Mouse (Mus musculus): ENCODE results near the gene Pla2g5. TPM values are rescaled to one million over a fixed set of nuclear protein-coding genes. Genes with fewer than 3 reads are reported as not detected.
"Not testable (repeated sequence)": the region's sequence is repeated elsewhere in the genome, so short reads cannot be mapped to it uniquely, and the experiment has no call there.

Gene Pla2g5
- polyA plus RNA-seq, 1 experiment from 2014 or later: 0.47 TPM

DNA sequence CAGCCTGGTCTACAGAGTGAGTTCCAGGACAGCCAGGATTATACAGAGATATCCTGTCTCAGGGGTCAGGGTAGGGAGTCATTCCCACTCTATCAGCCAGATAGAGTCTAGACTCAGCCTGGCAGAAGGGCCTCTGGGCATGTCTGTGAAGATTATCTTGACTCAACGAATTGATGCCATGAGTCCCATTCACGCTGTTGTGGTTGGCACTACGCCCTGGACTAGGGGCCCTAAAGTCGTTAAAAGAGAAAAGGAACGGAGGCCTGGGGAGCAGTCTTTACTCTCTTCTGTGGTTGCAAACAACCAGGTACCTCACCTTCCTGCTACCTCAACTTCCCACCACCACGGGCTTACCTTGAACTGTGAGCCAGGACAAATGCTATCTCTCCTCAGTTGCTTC, 23.5 kb downstream of the Pla2g5 start:
- WGBS (ENCODE audit: missing documents): 92% methylated on average over 5 of the region's 6 CpGs
- no peaks in the 10 kb centered on the region for H3K79me2 ChIP-seq (ENCODE audit: inconsistent target)

DNA sequence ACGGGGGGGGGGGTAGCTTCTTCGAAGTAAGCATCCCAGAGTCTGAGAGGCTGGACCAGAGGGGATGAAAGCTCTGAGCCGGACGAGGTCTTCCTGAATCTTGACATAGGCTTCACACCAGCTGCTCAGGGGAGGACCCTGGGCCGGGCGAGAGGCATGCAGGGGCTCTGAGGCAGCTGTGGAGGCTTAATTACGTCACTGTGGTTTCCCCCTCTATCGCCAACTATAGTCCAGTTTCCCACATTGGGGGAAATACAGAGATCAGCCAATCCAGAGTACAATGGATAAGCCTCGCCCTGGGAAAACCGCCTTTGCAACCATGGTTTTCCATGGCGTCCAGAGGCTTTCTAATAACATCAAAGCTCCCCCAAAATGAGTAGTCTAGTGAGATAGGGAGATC, 36.1 kb downstream of the Pla2g5 start:
- H3K79me2 ChIP-seq (ENCODE audit: inconsistent target): no peaks in the 10 kb centered on the region
- WGBS (ENCODE audit: missing documents): 30% methylated on average over 11 of the region's 11 CpGs
- no peak overlapping the region for H3K27ac ChIP-seq
- no peaks in the 10 kb centered on the region for H3K36me3 ChIP-seq (ENCODE audit: inconsistent target)
- no peak overlapping the region for H3K4me3 ChIP-seq (ENCODE audit: inconsistent target)

More for the DNA sequence above, 23.5 kb downstream of the Pla2g5 start:
- Histone ChIP-seq H3K27ac (no peak overlapping the region), H3K4me3 (ENCODE audit: inconsistent target) (no peak overlapping the region), H3K36me3 (ENCODE audit: inconsistent target) (no peaks in the 10 kb centered on the region)

GRCm38 (mm10) chr4:138825751-138826567, 37.3 kb downstream of the Pla2g5 start:
- Histone ChIP-seq H3K27ac (no peak overlapping the region), H3K36me3 (ENCODE audit: inconsistent target) (no peaks in the 10 kb centered on the region), H3K79me2 (ENCODE audit: inconsistent target) (no peaks in the 10 kb centered on the region), H3K4me3 (ENCODE audit: inconsistent target) (no peak overlapping the region)
- WGBS (ENCODE audit: missing documents): 33% methylated on average over 17 of the region's 18 CpGs

GRCm38 (mm10) chr4:138824660-138825059, 38.6 kb downstream of the Pla2g5 start:
- no peaks in the 10 kb centered on the region for H3K79me2 ChIP-seq (ENCODE audit: inconsistent target)
- H3K4me3 ChIP-seq (ENCODE audit: inconsistent target): no peak overlapping the region
- 78% methylated on average over 2 of the region's 2 CpGs for WGBS (ENCODE audit: missing documents)
- no peak overlapping the region for H3K27ac ChIP-seq
- no peaks in the 10 kb centered on the region for H3K36me3 ChIP-seq (ENCODE audit: inconsistent target)

DNA sequence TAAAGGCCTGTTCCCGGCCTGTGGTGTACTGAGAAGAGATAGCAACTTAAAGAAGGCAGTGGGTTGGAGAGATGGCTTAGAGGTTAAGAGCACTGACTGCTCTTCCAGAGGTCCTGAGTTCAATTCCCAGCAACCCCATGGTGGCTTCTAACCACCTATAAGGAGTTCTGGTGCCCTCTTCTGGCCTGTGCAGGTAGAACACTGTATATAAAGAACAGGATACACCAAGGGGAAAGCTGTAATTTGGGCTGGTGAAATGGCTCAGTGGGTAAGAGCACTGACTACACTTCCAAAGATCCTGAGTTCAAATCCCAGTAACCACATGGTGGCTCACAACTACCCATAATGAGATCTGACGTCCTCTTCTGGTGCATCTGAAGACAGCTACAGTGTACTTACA, 39.1 kb downstream of the Pla2g5 start:
- not testable (repeated sequence) for H3K36me3 ChIP-seq (ENCODE audit: inconsistent target); H3K4me3 ChIP-seq (ENCODE audit: inconsistent target); H3K79me2 ChIP-seq (ENCODE audit: inconsistent target); H3K27ac ChIP-seq
- 79% methylated on average over 2 of the region's 2 CpGs for WGBS (ENCODE audit: missing documents)

GRCm38 (mm10) chr4:138821036-138821435, 42.2 kb downstream of the Pla2g5 start:
- Histone ChIP-seq H3K36me3 (ENCODE audit: inconsistent target) (no peaks in the 10 kb centered on the region), H3K27ac (no peak overlapping the region), H3K4me3 (ENCODE audit: inconsistent target) (no peak overlapping the region), H3K79me2 (ENCODE audit: inconsistent target) (no peaks in the 10 kb centered on the region)
- WGBS (ENCODE audit: missing documents): 100% methylated on average over 2 of the region's 2 CpGs

GRCm38 (mm10) chr4:138819101-138819500, 44.2 kb downstream of the Pla2g5 start:
- H3K79me2 ChIP-seq (ENCODE audit: inconsistent target): no peaks in the 10 kb centered on the region
- H3K4me3 ChIP-seq (ENCODE audit: inconsistent target): no peak overlapping the region
- 67% methylated on average over 8 of the region's 8 CpGs for WGBS (ENCODE audit: missing documents)
- H3K27ac ChIP-seq: no peak overlapping the region
- H3K36me3 ChIP-seq (ENCODE audit: inconsistent target): no peaks in the 10 kb centered on the region

DNA sequence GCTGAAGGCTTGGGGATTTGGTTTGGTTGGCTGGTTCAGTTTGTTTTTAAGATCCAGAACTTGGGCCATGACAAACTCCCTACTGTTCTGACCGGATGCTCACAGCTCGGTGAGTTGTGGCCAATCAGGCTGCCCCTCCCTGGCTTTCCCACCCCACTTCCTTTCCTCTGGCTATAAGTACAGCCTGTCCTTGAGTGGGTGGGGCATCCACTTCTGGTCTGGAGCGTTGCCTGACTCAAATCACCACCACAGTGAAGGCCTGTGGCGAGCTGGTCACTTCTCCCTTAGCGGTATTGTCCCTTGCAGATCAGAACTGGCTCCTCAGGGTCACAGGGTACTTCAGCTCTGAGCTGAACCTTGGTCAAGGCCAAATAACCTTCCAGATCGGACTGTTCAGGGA, 45.5 kb downstream of the Pla2g5 start:
- no peaks in the 10 kb centered on the region for H3K36me3 ChIP-seq (ENCODE audit: inconsistent target)
- H3K79me2 ChIP-seq (ENCODE audit: inconsistent target): no peaks in the 10 kb centered on the region
- WGBS (ENCODE audit: missing documents): 60% methylated on average over 6 of the region's 6 CpGs
- no peak overlapping the region for H3K4me3 ChIP-seq (ENCODE audit: inconsistent target)
- no peak overlapping the region for H3K27ac ChIP-seq

DNA sequence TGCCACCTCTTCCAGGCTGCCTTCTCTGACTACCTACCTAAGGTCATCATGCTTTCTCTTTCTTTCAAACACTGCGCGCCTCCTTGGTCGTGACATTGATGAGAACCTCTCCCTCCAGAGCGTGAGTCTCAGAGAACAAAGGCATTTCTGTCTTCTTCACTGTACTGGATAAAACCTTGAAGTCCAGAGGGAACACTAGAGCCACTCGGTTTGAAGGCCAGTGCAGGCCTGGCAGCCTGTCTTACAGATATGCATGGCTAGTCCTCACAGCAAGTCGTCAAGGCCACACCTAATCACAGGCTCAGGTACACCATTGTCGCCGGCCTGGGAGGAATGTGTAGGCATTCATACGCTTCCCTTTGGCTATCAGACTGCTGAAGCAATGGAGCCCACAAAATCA, 47.1 kb downstream of the Pla2g5 start:
- H3K27ac ChIP-seq: no peak overlapping the region
- 92% methylated on average over 9 of the region's 9 CpGs for WGBS (ENCODE audit: missing documents)
- no peaks in the 10 kb centered on the region for H3K79me2 ChIP-seq (ENCODE audit: inconsistent target)
- H3K4me3 ChIP-seq (ENCODE audit: inconsistent target): no peak overlapping the region
- H3K36me3 ChIP-seq (ENCODE audit: inconsistent target): no peaks in the 10 kb centered on the region

- no peaks in the 10 kb centered on the region for H3K36me3 ChIP-seq (ENCODE audit: inconsistent target)
- H3K4me3 ChIP-seq (ENCODE audit: inconsistent target): no peak overlapping the region
- 18% methylated on average over 7 of the region's 7 CpGs for WGBS (ENCODE audit: missing documents)
- H3K79me2 ChIP-seq (ENCODE audit: inconsistent target): no peaks in the 10 kb centered on the region
- H3K27ac ChIP-seq: no peak overlapping the region
Observed at GRCm38 (mm10) chr4:138806920-138807541, 56.3 kb downstream of the Pla2g5 start.

DNA sequence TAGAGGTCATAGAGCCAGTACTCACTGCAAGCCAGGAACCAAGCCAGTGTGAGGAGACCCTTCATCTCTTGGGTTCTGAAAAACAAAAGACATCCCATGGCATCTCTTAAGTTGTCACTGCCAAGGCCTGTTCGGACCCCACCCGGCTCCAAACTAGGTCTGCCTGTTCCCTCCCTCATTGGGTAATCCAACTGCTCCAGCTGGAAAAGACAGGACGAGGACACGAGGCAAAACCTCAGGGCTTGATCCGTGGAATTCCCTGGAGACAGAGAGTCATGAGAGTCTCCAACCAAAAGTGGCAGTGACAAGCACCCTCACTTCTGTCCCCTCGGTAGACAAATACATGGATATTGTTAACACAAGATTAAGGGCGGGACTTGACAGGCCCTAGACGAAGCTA, 57.1 kb downstream of the Pla2g5 start:
- H3K4me3 ChIP-seq (ENCODE audit: inconsistent target): no peak overlapping the region
- H3K79me2 ChIP-seq (ENCODE audit: inconsistent target): no peaks in the 10 kb centered on the region
- H3K36me3 ChIP-seq (ENCODE audit: inconsistent target): no peaks in the 10 kb centered on the region
- H3K27ac ChIP-seq: no peak overlapping the region
- WGBS (ENCODE audit: missing documents): 92% methylated on average over 8 of the region's 8 CpGs

DNA sequence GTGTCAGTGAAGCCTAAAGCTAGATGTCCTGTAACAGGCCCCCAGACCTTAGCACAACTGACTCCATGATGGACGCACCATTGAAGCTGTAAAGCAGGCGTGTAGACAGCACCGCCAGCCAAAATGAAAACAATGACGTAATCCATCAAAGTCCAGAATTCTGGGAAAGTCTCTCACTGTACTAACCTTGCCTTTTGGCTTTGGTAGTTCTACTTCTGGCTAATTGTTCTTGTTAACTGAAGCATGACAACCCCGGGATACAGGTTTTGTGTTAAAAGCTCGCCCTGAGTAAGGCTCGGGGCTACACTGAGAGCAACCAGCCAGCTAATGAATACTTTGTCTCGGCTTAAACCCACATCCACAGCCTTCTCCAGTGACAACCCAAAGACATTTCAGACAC, 58.0 kb downstream of the Pla2g5 start:
- Histone ChIP-seq H3K79me2 (ENCODE audit: inconsistent target) (no peaks in the 10 kb centered on the region), H3K36me3 (ENCODE audit: inconsistent target) (no peaks in the 10 kb centered on the region), H3K4me3 (ENCODE audit: inconsistent target) (no peak overlapping the region), H3K27ac (no peak overlapping the region)
- WGBS (ENCODE audit: missing documents): 68% methylated on average over 8 of the region's 8 CpGs

DNA sequence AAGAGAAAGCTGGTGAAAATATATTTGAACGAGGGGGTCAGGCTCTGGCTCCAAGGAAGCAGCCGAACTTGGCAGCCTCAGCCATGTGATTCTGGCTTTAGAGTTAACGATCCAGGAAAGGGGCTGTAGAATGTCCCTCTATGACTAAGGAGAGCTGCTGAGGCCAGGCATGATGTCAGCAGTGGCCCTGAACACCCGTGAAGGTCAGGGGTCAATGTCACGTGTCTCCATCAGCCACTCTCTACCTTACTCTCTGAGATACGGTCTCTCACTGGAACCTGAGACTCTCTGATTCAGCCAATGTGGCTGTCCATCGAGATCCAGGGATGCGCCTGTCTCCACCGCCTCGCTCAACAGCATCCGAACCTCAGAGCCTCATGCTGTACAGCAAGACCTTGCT, 60.4 kb downstream of the Pla2g5 start:
- Histone ChIP-seq H3K4me3 (ENCODE audit: inconsistent target) (no peak overlapping the region), H3K27ac (no peak overlapping the region), H3K36me3 (ENCODE audit: inconsistent target) (no peaks in the 10 kb centered on the region), H3K79me2 (ENCODE audit: inconsistent target) (no peaks in the 10 kb centered on the region)
- WGBS (ENCODE audit: missing documents): 92% methylated on average over 11 of the region's 11 CpGs

DNA sequence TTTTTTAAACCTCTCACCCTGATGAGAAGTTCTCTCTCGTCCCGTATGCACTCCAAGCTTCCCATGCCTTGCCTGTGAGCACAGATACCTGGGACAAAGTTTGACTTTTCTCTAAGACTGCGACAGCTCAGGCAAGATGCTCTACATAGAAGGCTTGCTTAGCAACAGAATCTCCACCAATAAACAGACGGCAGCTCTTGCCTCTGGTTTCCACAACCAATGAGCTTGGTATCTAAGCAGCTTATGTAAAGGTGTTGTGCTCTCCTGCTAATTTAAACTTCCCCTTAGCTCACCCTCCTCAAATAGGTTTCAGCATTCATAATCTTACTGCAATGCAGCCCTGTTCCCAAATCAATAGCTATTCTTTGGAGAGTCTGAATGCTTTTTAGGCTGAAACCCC, 61.7 kb downstream of the Pla2g5 start:
- WGBS (ENCODE audit: missing documents): 76% methylated on average over 4 of the region's 4 CpGs

DNA sequence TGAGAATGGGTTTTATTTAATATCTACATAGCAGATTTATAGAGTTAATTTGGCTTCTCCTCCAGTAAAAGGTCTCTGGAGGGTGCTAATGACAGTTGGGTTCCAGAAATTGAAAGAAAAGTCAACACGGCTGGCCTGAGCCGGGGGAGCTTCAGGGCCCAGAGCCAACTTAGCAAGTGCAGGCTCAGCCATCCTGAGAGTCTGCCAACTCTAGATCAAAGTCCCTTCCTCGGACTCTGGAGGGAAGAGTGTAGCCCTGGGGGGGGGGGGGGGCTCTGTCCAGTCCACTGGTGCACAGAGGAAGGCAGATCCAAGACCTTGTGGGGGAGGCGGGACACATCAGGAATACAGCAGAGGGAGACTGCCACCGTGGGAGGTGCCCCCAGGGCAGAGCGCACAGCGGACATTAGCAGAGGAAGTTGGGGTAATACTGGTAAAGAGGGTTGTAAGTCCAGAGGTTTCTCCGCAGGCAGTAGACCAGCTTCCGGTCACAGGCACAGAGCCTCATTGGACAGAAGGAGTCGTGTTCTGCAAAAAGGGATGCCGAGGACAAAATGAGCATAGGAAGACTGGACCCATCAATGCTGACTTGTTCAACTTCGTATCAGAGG, 63.0 kb downstream of the Pla2g5 start:
- Histone ChIP-seq H3K4me3 (ENCODE audit: inconsistent target) (no peak overlapping the region), H3K36me3 (ENCODE audit: inconsistent target) (no peaks in the 10 kb centered on the region), H3K27ac (no peak overlapping the region), H3K79me2 (ENCODE audit: inconsistent target) (no peaks in the 10 kb centered on the region)
- WGBS (ENCODE audit: missing documents): 72% methylated on average over 10 of the region's 12 CpGs

More for the DNA sequence above, 61.7 kb downstream of the Pla2g5 start:
- Histone ChIP-seq H3K79me2 (ENCODE audit: inconsistent target) (no peaks in the 10 kb centered on the region), H3K4me3 (ENCODE audit: inconsistent target) (no peak overlapping the region), H3K27ac (no peak overlapping the region), H3K36me3 (ENCODE audit: inconsistent target) (no peaks in the 10 kb centered on the region)

Measured in macrophage (primary cell).